Mouse (Mus musculus): ENCODE results near the gene Mcl1. TPM values are rescaled to one million over a fixed set of nuclear protein-coding genes. Genes with fewer than 3 reads are reported as not detected.
"Not testable (repeated sequence)": the region's sequence is repeated elsewhere in the genome, so short reads cannot be mapped to it uniquely, and the experiment has no call there.

Mcl1 gene
- polyA plus RNA-seq, 1 experiment from 2014 or later = 74.0 TPM

DNA sequence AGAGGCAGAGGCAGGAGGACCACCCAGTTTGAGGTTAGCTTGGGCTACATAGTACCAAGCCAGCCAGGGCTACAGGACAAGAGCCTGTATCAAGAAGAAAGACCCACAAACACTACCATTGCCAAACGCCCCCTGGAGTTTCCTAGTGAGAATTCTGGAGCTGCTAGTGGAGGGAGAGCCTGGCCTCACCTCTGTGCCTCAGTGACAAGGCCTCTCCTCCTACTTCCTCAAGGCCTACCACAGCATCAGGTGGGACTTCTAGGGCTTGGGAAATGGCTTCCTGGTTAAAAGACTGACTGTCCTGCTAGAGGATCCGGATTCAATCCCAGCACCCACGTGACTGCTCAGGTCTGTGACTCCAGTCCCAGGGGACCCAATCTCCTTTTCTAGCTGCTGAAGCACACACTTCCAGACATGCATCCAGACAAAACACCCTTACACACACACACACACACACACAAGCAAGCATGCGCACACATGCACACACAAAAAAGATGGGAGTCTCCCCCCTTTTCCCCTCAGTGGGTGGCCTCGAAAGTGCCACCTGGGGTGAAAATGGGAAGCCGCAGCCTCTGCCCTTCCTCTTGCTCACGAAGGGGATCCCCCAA is 6.3 kb upstream of the Mcl1 start:
- H3K9ac ChIP-seq = no peak overlapping the region
- H3K36me3 ChIP-seq (replicated peaks) = no peaks in the 10 kb centered on the region
- no peak overlapping the region for H3K27ac ChIP-seq
- no peak for ATAC-seq (ENCODE audit: low FRiP score)
- H3K27me3 ChIP-seq = no peaks in the 10 kb centered on the region
- H3K4me1 ChIP-seq = peaks cover 8% of the 10 kb centered on the region
- H3K4me2 ChIP-seq = no peak overlapping the region
- 56% methylated on average over 7 of the region's 7 CpGs for WGBS
- H3K4me3 ChIP-seq (replicated peaks) = no peak overlapping the region
- H3K9me3 ChIP-seq = no peaks in the 10 kb centered on the region

DNA sequence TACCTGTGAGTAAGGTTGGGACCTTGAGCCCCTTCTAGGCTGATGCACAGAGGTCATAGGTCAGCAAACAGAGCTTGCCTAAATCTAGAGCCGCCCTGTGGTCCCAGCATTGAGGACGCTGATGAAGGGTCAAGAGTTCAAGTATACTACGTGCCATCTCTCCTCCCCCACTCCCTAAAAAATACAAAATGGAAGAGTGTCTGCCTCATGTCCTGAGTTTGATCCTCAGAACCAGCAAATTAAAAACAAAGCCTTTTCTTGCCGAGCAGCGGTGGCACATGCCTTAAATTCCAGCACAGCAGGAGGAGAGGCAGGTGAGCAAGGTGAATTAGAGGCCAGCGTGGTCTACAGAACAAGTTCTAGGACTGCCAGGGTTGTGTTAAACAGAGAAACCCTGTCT is 5.7 kb upstream of the Mcl1 start:
- H3K4me2 ChIP-seq = no peak overlapping the region
- no peak overlapping the region for H3K9ac ChIP-seq
- H3K4me3 ChIP-seq (replicated peaks) = no peak overlapping the region
- H3K27ac ChIP-seq = no peak overlapping the region
- H3K4me1 ChIP-seq = peaks cover 13% of the 10 kb centered on the region
- WGBS = 16% methylated on average over 6 of the region's 6 CpGs
- H3K9me3 ChIP-seq = no peaks in the 10 kb centered on the region
- no peak for ATAC-seq (ENCODE audit: low FRiP score)
- no peaks in the 10 kb centered on the region for H3K36me3 ChIP-seq (replicated peaks)
- H3K27me3 ChIP-seq = no peaks in the 10 kb centered on the region

DNA sequence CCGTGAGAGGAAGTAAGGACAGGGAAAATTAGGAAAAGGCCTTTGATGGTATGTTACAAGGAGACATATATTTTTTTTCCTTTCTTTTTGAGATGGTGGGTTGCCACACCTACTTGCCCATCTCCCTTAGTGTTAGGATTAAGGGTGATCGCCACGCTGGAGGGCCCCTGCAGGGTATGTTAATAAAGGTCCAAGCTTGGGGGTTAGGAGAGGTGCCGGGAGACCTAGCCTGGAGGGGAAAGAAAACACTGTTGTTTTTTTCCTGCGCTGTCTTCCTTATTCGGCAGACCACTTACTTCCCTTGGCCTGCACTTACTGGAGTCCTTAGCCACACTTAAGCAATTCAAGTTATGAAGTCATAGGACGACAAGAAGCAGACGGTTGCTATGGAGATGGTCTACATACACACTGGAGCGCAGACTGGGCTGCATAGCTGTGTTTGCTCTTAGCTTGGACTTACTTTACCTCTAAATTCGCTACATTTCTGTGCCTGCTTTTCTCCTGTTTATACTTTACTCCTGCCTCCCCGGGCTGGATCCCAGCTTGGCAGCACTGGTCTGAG is 5.0 kb upstream of the Mcl1 start:
- no peak for ATAC-seq (ENCODE audit: low FRiP score)
- H3K4me2 ChIP-seq = no peak overlapping the region
- H3K4me1 ChIP-seq = peaks cover 16% of the 10 kb centered on the region
- WGBS = 18% methylated on average over 11 of the region's 11 CpGs
- H3K9me3 ChIP-seq = no peaks in the 10 kb centered on the region
- no peak overlapping the region for H3K4me3 ChIP-seq (replicated peaks)
- H3K27ac ChIP-seq = no peak overlapping the region
- H3K27me3 ChIP-seq = no peaks in the 10 kb centered on the region
- no peak overlapping the region for H3K9ac ChIP-seq
- H3K36me3 ChIP-seq (replicated peaks) = no peaks in the 10 kb centered on the region

DNA sequence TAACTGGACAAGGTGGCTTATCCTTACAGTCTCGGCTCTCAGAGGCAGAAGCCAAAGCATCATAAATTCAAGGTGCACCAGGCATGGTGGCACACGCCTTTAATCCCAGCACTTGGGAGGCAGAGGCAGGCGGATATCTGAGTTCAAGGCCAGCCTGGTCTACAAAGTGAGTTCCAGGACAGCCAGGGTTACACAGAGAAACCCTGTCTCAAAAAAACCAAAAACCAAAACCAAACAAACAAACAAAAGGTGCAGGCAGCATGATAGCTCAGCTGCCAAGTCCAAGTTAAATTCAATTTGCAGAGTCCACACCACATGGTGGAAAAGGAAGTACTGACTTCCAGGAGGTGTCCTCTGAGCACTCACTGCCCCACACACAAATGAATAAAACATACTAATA is 4.2 kb upstream of the Mcl1 start:
- H3K27me3 ChIP-seq; H3K9ac ChIP-seq; ATAC-seq (ENCODE audit: low FRiP score); H3K36me3 ChIP-seq (replicated peaks); H3K4me2 ChIP-seq; H3K9me3 ChIP-seq; H3K4me3 ChIP-seq (replicated peaks); H3K27ac ChIP-seq: not testable (repeated sequence)
- H3K4me1 ChIP-seq = peaks cover 16% of the 10 kb centered on the region
- 93% methylated on average over 3 of the region's 3 CpGs for WGBS

DNA sequence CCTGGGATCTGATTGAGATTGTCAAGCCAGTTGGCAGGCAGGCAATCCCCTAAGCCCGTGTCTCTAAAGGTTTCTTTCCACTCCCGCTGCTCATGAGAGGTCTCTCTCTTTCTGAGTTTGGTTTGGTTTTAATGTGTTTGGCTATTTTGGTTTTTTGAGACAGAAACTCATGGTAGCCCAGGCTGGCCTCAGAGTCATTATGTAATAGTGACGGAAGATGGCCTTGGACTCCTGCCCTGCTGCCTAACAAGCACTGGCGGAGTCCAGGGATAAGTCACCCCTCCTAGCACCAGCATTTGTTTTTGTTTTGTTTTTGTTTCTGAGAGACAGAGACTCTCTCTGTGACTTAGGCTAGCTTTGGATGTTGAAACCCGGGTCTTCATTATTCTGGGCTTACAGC is 3.2 kb upstream of the Mcl1 start:
- ATAC-seq (ENCODE audit: low FRiP score) = no peak
- Histone ChIP-seq H3K4me2 (no peak overlapping the region), H3K4me3 (replicated peaks) (no peak overlapping the region), H3K9ac (no peak overlapping the region), H3K27ac (no peak overlapping the region), H3K9me3 (no peaks in the 10 kb centered on the region), H3K4me1 (peaks cover 20% of the 10 kb centered on the region), H3K27me3 (no peaks in the 10 kb centered on the region), H3K36me3 (replicated peaks) (no peaks in the 10 kb centered on the region)
- WGBS = 87% methylated on average over 5 of the region's 5 CpGs

DNA sequence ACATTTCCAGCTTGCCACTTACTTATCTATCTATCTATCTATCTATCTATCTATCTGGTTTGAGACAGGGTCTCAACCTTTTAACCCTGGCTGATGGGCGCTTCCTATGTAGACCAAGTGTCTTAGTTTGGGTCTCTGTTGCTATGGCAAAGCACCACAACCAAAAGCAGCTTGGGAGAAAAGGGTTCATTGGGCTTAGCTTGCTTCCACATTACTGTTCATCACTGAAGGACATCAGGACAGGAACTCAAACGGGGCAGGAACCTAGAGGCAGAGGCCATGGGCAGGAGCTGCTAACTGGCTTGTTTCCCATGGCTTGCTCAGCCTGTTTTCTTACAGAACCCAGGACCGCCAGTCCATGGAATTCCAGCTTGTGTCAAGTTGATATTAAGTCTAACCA is 1.5 kb upstream of the Mcl1 start:
- Histone ChIP-seq H3K4me1 (peaks cover 35% of the 10 kb centered on the region), H3K36me3 (replicated peaks) (peaks cover 12% of the 10 kb centered on the region), H3K27ac (no peak overlapping the region), H3K27me3 (no peaks in the 10 kb centered on the region), H3K4me3 (replicated peaks) (no peak overlapping the region), H3K4me2 (no peak overlapping the region), H3K9me3 (no peaks in the 10 kb centered on the region), H3K9ac (no peak overlapping the region)
- ATAC-seq (ENCODE audit: low FRiP score) = no peak
- 86% methylated on average over 3 of the region's 3 CpGs for WGBS

DNA sequence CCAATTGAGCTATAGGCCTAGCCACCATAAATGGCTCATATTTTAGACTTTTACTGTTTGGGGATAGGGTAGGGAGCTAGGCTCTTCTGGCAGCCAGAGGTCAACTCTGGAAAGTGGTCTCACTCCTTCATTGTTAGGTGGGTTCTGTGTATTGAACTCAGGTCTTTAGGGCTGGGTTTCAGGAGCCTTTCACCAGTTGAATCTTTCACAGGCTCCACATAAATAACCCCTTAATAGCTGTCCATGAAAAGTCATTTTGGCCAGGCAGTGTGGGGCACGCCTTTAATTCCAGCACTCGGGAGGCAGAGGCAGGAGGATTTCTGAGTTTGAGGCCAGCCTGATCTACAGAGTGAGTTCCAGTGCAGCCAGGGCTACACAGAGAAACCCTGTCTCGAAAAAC is 877 bp upstream of the Mcl1 start:
- H3K9ac ChIP-seq = peak overlapping the region; percentile 99
- ATAC-seq (ENCODE audit: low FRiP score) = no peak
- peak overlapping the region; percentile 98; the same call in 1 of the 2 replicates for H3K27ac ChIP-seq
- peak overlapping the region; percentile 94 for H3K4me3 ChIP-seq (replicated peaks)
- WGBS = 86% methylated on average over 3 of the region's 3 CpGs
- no peaks in the 10 kb centered on the region for H3K27me3 ChIP-seq
- no peaks in the 10 kb centered on the region for H3K9me3 ChIP-seq
- peak overlapping the region; percentile 88 for H3K4me2 ChIP-seq
- H3K4me1 ChIP-seq = peaks cover 41% of the 10 kb centered on the region
- H3K36me3 ChIP-seq (replicated peaks) = peaks cover 18% of the 10 kb centered on the region

DNA sequence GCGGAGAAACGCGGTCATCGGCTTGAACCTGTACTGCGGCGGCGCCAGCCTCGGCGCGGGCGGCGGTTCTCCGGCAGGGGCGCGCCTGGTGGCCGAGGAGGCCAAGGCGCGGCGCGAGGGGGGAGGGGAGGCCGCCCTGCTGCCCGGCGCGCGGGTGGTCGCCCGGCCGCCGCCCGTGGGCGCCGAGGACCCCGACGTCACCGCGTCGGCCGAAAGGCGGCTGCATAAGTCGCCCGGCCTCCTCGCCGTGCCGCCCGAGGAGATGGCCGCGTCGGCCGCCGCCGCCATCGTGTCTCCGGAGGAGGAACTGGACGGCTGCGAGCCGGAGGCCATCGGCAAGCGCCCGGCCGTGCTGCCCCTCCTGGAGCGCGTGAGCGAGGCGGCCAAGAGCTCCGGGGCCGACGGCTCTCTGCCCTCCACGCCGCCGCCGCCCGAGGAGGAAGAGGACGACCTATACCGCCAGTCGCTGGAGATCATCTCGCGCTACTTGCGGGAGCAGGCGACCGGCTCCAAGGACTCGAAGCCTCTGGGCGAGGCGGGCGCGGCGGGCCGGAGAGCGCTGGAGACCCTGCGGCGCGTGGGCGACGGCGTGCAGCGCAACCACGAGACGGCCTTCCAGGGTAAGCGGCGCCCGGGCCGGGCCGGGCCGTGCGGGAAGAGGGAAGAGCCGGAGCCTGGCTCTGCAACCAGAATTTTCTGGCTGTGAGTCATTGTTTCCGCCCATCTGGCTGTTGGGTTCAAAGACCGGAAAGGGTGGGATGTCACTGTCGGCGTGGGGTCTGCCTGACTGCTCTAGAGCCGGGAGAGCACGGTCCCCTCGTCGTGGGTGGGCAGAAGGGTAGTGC is 502 bp downstream of the Mcl1 start:
- Histone ChIP-seq H3K9ac (peak overlapping the region; percentile 99), H3K27me3 (no peaks in the 10 kb centered on the region), H3K9me3 (no peaks in the 10 kb centered on the region), H3K4me1 (peaks cover 46% of the 10 kb centered on the region), H3K4me3 (replicated peaks) (peak overlapping the region; percentile 94), H3K4me2 (peak overlapping the region; percentile 88), H3K27ac (peak overlapping the region; percentile 98), H3K36me3 (replicated peaks) (peaks cover 32% of the 10 kb centered on the region)
- ATAC-seq (ENCODE audit: low FRiP score) = peak; percentile 81
- 0% methylated on average over 109 of the region's 113 CpGs for WGBS

DNA sequence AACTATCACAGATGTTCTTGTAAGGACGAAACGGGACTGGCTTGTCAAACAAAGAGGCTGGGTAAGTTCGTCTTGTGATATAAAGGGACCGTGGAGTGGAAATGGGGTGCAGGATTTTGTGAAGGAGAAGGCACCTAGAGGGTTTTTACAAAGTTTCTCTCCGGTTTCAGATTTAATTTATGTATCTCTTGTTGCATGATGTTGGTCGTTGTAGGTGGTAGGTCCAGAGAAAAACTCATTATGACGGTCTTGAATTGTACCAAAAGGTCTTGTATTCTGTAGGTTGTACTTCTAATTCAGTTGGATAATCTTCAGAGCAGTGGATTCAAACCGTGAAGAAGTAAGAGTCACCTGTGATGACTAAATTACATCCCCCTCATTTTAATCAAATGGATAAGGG is 1.4 kb downstream of the Mcl1 start:
- Histone ChIP-seq H3K27me3 (no peaks in the 10 kb centered on the region), H3K9ac (peak overlapping the region; percentile 99), H3K4me2 (peak overlapping the region; percentile 88), H3K4me3 (replicated peaks) (peak overlapping the region; percentile 94), H3K9me3 (no peaks in the 10 kb centered on the region), H3K4me1 (peaks cover 49% of the 10 kb centered on the region), H3K27ac (peak overlapping the region; percentile 98), H3K36me3 (replicated peaks) (peaks cover 41% of the 10 kb centered on the region)
- WGBS = 4% methylated on average over 8 of the region's 8 CpGs
- no peak for ATAC-seq (ENCODE audit: low FRiP score)

DNA sequence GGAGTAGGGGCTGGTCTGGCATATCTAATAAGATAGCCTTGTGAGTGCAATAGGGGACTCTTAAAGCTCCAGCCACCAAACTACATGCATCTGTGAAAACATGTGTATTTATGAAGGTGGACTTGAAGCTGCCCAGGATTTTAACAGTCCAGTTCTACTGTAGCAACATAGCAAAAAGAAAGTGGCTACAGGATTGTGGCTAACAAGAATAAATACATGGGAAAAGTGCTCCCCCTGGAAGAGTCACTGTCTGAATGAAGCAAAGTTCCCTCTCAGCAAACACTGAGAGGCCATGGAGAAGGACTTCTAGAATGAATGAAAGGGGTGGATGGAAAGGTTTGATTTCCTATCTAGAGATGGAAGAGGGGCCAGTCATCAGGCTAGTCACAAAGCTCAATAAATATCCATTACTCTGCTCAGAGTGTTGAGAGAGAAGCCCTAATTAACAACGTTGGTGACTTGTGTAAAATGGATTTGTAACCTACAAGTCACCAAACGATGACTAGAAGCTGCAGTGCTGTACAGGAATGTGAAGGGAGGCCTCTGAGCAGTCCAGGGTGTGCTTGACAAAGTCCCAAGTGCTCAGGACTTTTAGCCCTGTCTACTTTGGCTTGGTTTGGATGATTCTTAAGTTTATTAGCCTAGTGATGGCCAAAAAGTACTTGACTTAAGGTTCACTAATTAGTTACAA is 2.3 kb downstream of the Mcl1 start:
- Histone ChIP-seq H3K36me3 (replicated peaks) (peaks cover 47% of the 10 kb centered on the region), H3K9ac (peak overlapping the region; percentile 99), H3K27ac (no peak overlapping the region), H3K4me1 (peaks cover 49% of the 10 kb centered on the region), H3K4me3 (replicated peaks) (peak overlapping the region; percentile 94), H3K4me2 (peak overlapping the region; percentile 88), H3K9me3 (no peaks in the 10 kb centered on the region), H3K27me3 (no peaks in the 10 kb centered on the region)
- no peak for ATAC-seq (ENCODE audit: low FRiP score)
- WGBS = 67% methylated on average over 2 of the region's 2 CpGs

DNA sequence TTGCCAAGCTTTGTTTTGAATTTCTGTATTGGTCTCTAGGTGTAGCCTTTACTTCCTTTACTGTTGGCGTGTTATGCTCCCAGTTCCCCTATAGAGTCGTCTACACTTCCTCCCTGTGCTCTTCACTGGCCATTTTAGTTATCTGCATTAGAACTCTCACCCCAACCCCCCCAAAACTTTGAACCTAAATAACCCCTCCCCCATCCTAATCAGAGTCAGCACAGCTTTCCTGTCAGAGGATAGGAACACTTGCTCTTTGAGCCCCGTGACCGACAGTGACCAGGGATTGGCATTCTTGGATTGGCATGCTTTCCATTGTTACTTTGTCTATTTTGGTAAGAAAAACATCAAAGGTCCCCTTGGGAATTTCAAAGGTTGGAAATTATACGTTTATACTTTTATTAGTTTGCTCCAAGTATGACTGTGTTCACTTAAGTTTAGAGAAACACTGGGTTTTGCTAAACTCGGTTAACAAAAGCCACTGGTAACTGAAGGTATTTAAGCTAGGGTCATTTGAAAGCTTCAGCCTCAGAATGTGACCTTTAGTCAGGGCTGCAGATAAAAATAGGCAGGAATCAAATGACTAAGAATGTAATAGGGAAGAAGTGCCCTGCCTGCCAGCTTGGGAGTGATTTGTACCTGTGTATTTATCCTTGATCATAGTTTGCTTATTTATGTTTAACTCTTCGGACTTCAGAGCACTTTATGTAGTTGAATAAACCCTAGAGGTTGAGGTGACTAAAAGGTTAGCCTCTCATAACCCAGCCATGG is 3.5 kb downstream of the Mcl1 start:
- Histone ChIP-seq H3K4me2 (peak overlapping the region; percentile 19; the same call in 1 of the 2 replicates), H3K36me3 (replicated peaks) (peaks cover 52% of the 10 kb centered on the region)

More for the DNA sequence above, 3.5 kb downstream of the Mcl1 start:
- ATAC-seq (ENCODE audit: low FRiP score) = no peak
- WGBS = 76% methylated on average over 7 of the region's 7 CpGs
- H3K9me3 ChIP-seq = no peaks in the 10 kb centered on the region
- peaks cover 49% of the 10 kb centered on the region for H3K4me1 ChIP-seq
- no peak overlapping the region for H3K27ac ChIP-seq
- no peak overlapping the region for H3K4me3 ChIP-seq (replicated peaks)
- H3K27me3 ChIP-seq = no peaks in the 10 kb centered on the region
- H3K9ac ChIP-seq = no peak overlapping the region
